Mouse (Mus musculus): ENCODE measurements around the gene Borcs5. TPM values are rescaled to one million over a fixed set of nuclear protein-coding genes. Genes with fewer than 3 reads are reported as not detected.
A peak's percentile ranks its signal among the peaks of the same experiment; 100 is the strongest.

Gene Borcs5
- polyA plus RNA-seq (2015; fragmentation: Nextera tagmentation; extraction: Ambion mirVana), result 13.9 and 16.1 TPM in 2 replicates

DNA sequence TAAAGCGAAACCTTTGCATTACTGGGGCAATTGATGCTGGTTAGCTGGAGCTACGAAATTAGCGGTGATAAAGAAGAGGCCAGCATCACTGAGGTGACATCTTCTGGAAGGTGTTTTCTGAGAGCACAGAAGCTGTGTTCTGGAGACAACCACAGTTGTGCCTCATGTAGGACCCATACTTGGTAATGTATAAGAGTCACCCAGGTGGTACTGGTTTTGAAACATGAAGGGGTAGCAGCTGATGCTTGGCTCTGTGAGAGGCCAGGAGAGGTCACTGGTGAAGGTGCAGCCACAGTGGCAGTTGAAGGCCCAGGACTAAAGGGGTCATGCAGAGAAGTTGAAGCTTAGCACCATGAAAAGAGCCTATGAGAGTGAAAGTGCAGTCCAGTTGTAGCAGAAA, at the start of gene Borcs5:
TSS of gene Borcs5 (plus strand) at position 301 of the 400 bp plus-strand sequence.
- H3K9me3 ChIP-seq (ENCODE audit: control insufficient read depth, low read length), result no peaks in the 10 kb centered on the region
- WGBS, result 79% methylated on average over 3 of the region's 3 CpGs
- H3K4me3 ChIP-seq (ENCODE audit: low read length), result no peak within 1 kb of the TSS
- H3K9ac ChIP-seq (ENCODE audit: low read length), result no peak within 1 kb of the TSS
- no peak for ATAC-seq (ENCODE audit: low read depth)
- peaks cover 7% of the 10 kb centered on the region; the same call in 1 of the 2 replicates for H3K4me1 ChIP-seq (replicated peaks; ENCODE audit: control insufficient read depth, insufficient read depth, low read length)
- no peaks in the 10 kb centered on the region for H3K36me3 ChIP-seq (ENCODE audit: control insufficient read depth, insufficient read depth, low read length)
- H3K27ac ChIP-seq (ENCODE audit: low read length), result no peak within 1 kb of the TSS
- no peaks in the 10 kb centered on the region for H3K27me3 ChIP-seq (ENCODE audit: control insufficient read depth, insufficient read depth, low read depth, low read length)
- no peak within 1 kb of the TSS for H3K4me2 ChIP-seq (ENCODE audit: low read depth, low read length)

DNA sequence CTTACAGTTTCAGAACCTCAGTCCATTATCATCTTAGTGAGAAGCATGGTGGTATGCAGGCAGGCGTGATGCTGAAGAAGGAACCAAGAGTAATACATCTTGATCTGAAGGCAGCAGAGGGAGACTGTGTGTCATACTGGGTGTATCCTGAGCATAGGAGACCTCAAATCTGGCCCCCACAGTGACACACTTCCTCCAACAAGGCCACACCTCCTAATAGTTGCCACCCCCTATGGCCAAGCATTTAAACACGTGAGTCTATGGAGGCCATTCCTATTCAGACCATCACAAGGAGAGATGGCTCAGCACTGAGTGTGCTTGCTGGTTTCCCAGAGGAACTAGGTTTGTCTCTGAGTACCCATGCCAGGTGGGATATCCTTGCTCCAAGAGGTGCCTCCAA, 47.7 kb upstream of the Borcs5 start:
- H3K27ac ChIP-seq (ENCODE audit: low read length), result no peak overlapping the region
- no peak for ATAC-seq (ENCODE audit: low read depth)
- H3K9ac ChIP-seq (ENCODE audit: low read length), result no peak overlapping the region
- peaks cover 3% of the 10 kb centered on the region; the same call in 1 of the 2 replicates for H3K4me1 ChIP-seq (replicated peaks; ENCODE audit: control insufficient read depth, insufficient read depth, low read length)
- H3K27me3 ChIP-seq (ENCODE audit: control insufficient read depth, insufficient read depth, low read depth, low read length), result no peaks in the 10 kb centered on the region
- no peak overlapping the region for H3K4me2 ChIP-seq (ENCODE audit: low read depth, low read length)
- 74% methylated on average over 2 of the region's 2 CpGs for WGBS
- H3K4me3 ChIP-seq (ENCODE audit: low read length), result no peak overlapping the region
- H3K36me3 ChIP-seq (ENCODE audit: control insufficient read depth, insufficient read depth, low read length), result no peaks in the 10 kb centered on the region
- no peaks in the 10 kb centered on the region for H3K9me3 ChIP-seq (ENCODE audit: control insufficient read depth, low read length)

DNA sequence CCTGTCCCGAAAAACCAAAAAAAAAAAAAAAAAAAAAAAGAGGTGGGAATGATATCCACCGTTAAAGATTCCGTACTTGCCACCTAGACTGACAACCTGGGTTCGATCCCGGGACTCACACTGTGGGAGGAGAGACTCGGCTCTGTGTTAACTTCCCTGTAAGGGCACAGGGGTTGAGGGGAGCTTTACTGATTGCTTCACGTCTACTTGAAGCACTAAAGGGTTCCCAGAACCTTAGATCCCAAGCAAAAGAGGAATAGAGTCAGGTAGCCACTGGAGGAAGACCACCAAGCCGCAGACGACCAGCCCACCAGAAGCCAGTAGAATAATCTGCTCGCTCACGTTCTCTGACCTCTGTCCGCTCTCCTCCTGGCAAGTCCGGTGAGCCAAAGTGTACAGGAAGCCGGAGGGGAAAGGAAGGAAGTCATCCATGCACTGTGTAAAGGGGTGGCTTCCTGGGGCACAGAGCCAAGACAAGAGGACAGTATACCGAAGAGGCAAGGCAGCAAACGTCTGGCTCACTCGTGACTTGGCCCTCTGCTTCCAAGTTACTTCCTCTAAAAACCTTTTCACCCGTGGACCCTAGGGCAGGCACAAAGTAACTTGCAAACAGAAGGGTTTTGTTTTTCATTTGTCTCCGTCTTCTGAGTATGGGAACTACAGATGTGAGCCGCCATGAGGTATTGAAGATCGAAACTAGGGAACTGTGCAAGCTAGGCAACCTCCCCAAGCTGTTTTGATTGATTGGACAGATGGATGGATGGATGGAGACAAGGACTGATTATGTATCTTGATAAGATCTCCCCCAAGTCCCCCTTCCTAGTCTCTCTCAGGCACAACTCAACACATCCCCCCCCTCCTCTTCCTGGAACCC, 44.5 kb upstream of the Borcs5 start:
- H3K9me3 ChIP-seq (ENCODE audit: control insufficient read depth, low read length), result no peaks in the 10 kb centered on the region
- H3K9ac ChIP-seq (ENCODE audit: low read length), result no peak overlapping the region
- peak; percentile 88 for ATAC-seq (ENCODE audit: low read depth)
- H3K27me3 ChIP-seq (ENCODE audit: control insufficient read depth, insufficient read depth, low read depth, low read length), result no peaks in the 10 kb centered on the region
- H3K4me3 ChIP-seq (ENCODE audit: low read length), result no peak overlapping the region
- H3K4me1 ChIP-seq (replicated peaks; ENCODE audit: control insufficient read depth, insufficient read depth, low read length), result peaks cover 3% of the 10 kb centered on the region; the same call in 1 of the 2 replicates
- no peak overlapping the region for H3K27ac ChIP-seq (ENCODE audit: low read length)
- H3K36me3 ChIP-seq (ENCODE audit: control insufficient read depth, insufficient read depth, low read length), result no peaks in the 10 kb centered on the region
- peak overlapping the region; percentile 33 for H3K4me2 ChIP-seq (ENCODE audit: low read depth, low read length)
- 48% methylated on average over 20 of the region's 21 CpGs for WGBS

DNA sequence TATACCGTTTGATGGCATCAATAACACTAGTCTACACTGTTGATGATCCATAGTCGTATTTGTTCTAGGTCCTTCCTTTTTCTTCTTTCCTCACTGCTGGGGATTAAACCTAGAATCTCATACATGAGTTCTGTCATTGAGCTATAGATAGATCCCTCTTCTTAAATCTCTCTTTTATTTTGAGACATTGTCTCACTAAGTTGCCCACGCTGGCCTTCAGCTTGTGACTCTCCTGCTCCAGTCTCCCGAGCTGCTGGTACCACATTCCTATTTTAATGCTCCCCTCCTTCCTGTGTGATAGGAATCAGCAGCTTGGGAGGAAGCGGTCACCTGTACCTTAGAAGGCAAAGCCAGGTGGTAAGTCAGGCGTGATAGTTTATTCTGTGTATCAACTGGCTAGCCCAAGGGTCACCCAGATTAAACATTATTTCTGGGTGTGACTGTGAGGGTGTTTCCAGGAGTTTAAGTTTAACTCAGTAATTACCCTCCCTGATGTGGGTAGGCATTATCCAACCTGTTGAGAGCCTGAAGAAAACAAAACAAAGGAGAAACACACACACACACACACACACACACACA, 41.6 kb upstream of the Borcs5 start:
- Histone ChIP-seq H3K36me3 (ENCODE audit: control insufficient read depth, insufficient read depth, low read length) (no peaks in the 10 kb centered on the region), H3K27ac (ENCODE audit: low read length) (no peak overlapping the region)
- WGBS, result 74% methylated on average over 6 of the region's 6 CpGs

DNA sequence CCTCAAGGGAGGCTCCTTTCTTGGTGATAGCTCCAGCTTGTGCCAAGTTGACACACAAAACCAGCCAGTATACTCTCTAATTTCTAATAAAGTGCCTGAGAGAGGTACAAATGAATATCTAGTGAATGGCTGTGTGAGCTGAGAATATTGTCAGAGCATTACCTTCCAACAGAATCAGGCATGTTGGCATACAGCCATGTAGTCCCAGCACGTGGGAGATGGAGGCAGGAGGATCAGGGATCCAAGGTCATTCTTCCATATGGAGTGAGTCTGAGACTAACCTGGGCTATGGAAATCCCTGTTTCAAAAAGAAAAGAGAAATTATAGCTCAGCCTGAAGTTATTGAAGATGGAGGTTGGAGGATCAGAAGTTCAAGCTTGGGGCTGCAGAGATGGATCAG, 40.1 kb upstream of the Borcs5 start:
- Histone ChIP-seq H3K9ac (ENCODE audit: low read length) (no peak overlapping the region), H3K4me2 (ENCODE audit: low read depth, low read length) (no peak overlapping the region), H3K27ac (ENCODE audit: low read length) (no peak overlapping the region), H3K9me3 (ENCODE audit: control insufficient read depth, low read length) (no peaks in the 10 kb centered on the region), H3K4me1 (replicated peaks; ENCODE audit: control insufficient read depth, insufficient read depth, low read length) (peaks cover 8% of the 10 kb centered on the region; the same call in 1 of the 2 replicates), H3K27me3 (ENCODE audit: control insufficient read depth, insufficient read depth, low read depth, low read length) (no peaks in the 10 kb centered on the region), H3K4me3 (ENCODE audit: low read length) (no peak overlapping the region), H3K36me3 (ENCODE audit: control insufficient read depth, insufficient read depth, low read length) (no peaks in the 10 kb centered on the region)
- 33% methylated on average over 1 of the region's 1 CpGs for WGBS
- ATAC-seq (ENCODE audit: low read depth), result no peak

More for the DNA sequence above, 41.6 kb upstream of the Borcs5 start:
- peaks cover 8% of the 10 kb centered on the region; the same call in 1 of the 2 replicates for H3K4me1 ChIP-seq (replicated peaks; ENCODE audit: control insufficient read depth, insufficient read depth, low read length)
- H3K27me3 ChIP-seq (ENCODE audit: control insufficient read depth, insufficient read depth, low read depth, low read length), result no peaks in the 10 kb centered on the region
- no peak overlapping the region for H3K4me2 ChIP-seq (ENCODE audit: low read depth, low read length)
- no peak overlapping the region for H3K9ac ChIP-seq (ENCODE audit: low read length)
- no peaks in the 10 kb centered on the region for H3K9me3 ChIP-seq (ENCODE audit: control insufficient read depth, low read length)
- H3K4me3 ChIP-seq (ENCODE audit: low read length), result no peak overlapping the region
- ATAC-seq (ENCODE audit: low read depth), result no peak

DNA sequence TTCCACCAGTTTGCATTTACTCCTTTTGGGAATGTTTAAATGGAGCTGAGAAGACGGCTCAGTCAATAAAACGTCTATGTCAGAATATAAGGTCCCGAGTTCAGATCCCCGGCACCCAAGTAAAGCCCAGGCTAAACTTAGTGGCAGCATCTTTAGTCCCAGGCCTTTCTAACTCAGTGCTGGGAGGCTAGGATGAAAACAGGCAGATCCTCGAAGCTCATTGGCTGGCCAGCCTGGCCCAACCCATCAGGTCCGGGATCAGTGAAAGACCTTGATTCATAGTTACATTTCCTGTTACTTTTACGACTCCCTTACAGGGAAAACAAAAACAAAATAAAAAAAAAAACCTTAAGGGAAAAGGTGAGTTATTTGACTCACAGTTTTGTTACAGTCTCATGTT, 38.2 kb upstream of the Borcs5 start:
- H3K27me3 ChIP-seq (ENCODE audit: control insufficient read depth, insufficient read depth, low read depth, low read length), result no peaks in the 10 kb centered on the region
- no peak overlapping the region for H3K9ac ChIP-seq (ENCODE audit: low read length)
- peaks cover 6% of the 10 kb centered on the region for H3K4me1 ChIP-seq (replicated peaks; ENCODE audit: control insufficient read depth, insufficient read depth, low read length)
- H3K36me3 ChIP-seq (ENCODE audit: control insufficient read depth, insufficient read depth, low read length), result no peaks in the 10 kb centered on the region
- no peak overlapping the region for H3K4me3 ChIP-seq (ENCODE audit: low read length)
- H3K9me3 ChIP-seq (ENCODE audit: control insufficient read depth, low read length), result no peaks in the 10 kb centered on the region
- ATAC-seq (ENCODE audit: low read depth), result no peak
- 64% methylated on average over 7 of the region's 7 CpGs for WGBS
- no peak overlapping the region for H3K4me2 ChIP-seq (ENCODE audit: low read depth, low read length)
- no peak overlapping the region for H3K27ac ChIP-seq (ENCODE audit: low read length)

DNA sequence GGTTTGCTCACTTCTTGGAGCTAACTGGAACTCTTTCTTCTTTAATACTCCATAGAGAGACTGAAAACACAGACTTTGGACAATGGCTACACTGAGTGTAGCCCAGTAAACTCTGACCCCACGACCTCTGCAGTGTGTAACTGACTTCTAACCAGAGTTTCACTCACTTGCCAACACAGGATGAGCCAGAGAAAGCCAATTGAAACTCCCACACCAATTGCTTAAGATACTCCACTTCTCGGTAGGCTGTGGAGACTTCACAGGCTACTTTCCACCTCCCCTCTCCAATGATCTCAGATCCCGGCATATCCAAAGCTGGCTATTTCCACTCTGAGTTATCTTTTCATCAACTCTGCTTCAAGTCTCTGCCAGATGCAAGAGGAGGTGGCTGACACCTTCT, 37.5 kb upstream of the Borcs5 start:
- Histone ChIP-seq H3K36me3 (ENCODE audit: control insufficient read depth, insufficient read depth, low read length) (no peaks in the 10 kb centered on the region), H3K27me3 (ENCODE audit: control insufficient read depth, insufficient read depth, low read depth, low read length) (no peaks in the 10 kb centered on the region), H3K27ac (ENCODE audit: low read length) (no peak overlapping the region), H3K4me3 (ENCODE audit: low read length) (no peak overlapping the region), H3K4me2 (ENCODE audit: low read depth, low read length) (no peak overlapping the region), H3K4me1 (replicated peaks; ENCODE audit: control insufficient read depth, insufficient read depth, low read length) (peaks cover 12% of the 10 kb centered on the region), H3K9me3 (ENCODE audit: control insufficient read depth, low read length) (no peaks in the 10 kb centered on the region), H3K9ac (ENCODE audit: low read length) (no peak overlapping the region)
- 38% methylated on average over 3 of the region's 3 CpGs for WGBS
- ATAC-seq (ENCODE audit: low read depth), result no peak

DNA sequence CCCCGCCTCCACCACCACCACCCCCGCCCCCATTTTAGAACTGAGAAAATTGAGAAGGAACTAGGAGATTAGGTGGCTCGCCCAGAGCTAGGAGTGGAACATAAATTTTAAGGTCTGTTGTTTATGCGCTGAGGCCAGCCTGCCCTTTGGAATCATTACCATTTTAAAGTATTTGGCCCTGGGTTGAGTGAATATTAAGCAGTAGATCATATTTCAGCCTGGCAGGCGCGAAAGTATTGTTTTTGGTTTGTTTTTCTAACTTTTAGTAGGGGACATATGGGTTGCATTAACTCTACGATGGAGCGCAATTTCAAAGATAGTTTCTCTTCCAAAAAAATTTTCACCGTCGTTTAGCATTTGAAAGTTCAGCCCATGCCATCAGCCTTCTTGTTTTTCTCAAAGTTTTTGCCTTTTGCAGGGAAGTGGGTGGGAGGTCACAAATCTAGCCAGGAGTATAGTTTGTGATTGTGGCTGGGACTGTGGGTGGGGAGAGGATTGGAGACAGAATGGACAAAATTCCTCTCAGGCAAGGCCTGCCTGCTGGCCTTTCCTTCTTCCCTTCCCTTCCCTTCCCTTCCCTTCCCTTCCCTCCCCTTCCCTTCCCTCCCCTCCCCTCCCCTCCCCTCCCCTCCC, 36.8 kb upstream of the Borcs5 start:
- no peak overlapping the region for H3K27ac ChIP-seq (ENCODE audit: low read length)
- H3K36me3 ChIP-seq (ENCODE audit: control insufficient read depth, insufficient read depth, low read length), result no peaks in the 10 kb centered on the region
- WGBS, result 38% methylated on average over 10 of the region's 10 CpGs
- no peak overlapping the region for H3K4me2 ChIP-seq (ENCODE audit: low read depth, low read length)
- peaks cover 15% of the 10 kb centered on the region for H3K4me1 ChIP-seq (replicated peaks; ENCODE audit: control insufficient read depth, insufficient read depth, low read length)
- no peaks in the 10 kb centered on the region for H3K9me3 ChIP-seq (ENCODE audit: control insufficient read depth, low read length)
- no peak for ATAC-seq (ENCODE audit: low read depth)
- H3K9ac ChIP-seq (ENCODE audit: low read length), result no peak overlapping the region
- no peaks in the 10 kb centered on the region for H3K27me3 ChIP-seq (ENCODE audit: control insufficient read depth, insufficient read depth, low read depth, low read length)
- no peak overlapping the region for H3K4me3 ChIP-seq (ENCODE audit: low read length)

DNA sequence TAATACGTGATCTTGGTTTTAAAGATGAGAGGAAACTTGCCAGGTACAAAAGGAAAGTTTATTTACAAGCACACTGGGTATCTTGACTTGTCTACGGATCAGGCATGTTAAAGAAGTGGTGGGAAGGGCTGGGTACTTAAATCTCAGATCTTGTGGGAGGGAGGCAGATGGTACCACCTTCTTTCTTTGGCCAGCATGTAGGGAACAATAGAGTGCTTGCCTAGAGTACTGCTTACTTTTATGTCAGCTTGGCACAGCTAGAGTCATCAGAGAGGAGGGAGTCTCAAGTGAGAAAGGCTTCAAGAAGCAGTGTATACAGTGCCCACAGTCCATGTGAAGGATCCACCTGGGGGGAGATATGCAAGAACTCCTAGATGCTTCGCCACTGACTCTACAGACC, 34.1 kb upstream of the Borcs5 start:
- H3K4me2 ChIP-seq (ENCODE audit: low read depth, low read length), result no peak overlapping the region
- H3K9me3 ChIP-seq (ENCODE audit: control insufficient read depth, low read length), result no peaks in the 10 kb centered on the region
- H3K4me3 ChIP-seq (ENCODE audit: low read length), result no peak overlapping the region
- WGBS, result 90% methylated on average over 3 of the region's 3 CpGs
- no peak overlapping the region for H3K9ac ChIP-seq (ENCODE audit: low read length)
- no peaks in the 10 kb centered on the region for H3K36me3 ChIP-seq (ENCODE audit: control insufficient read depth, insufficient read depth, low read length)
- H3K27me3 ChIP-seq (ENCODE audit: control insufficient read depth, insufficient read depth, low read depth, low read length), result no peaks in the 10 kb centered on the region
- no peak overlapping the region for H3K27ac ChIP-seq (ENCODE audit: low read length)
- H3K4me1 ChIP-seq (replicated peaks; ENCODE audit: control insufficient read depth, insufficient read depth, low read length), result peaks cover 17% of the 10 kb centered on the region
- no peak for ATAC-seq (ENCODE audit: low read depth)
